Mouse (Mus musculus) bone marrow macrophage, adult 2 months (primary cell): ENCODE measurements around the gene Zmiz2.

Source experiments
- CTCF ChIP-seq: IDR thresholded peaks from 2 replicates; pipeline ENCODE4 v1.5.1; 2012; ENCODE audit warnings: low read depth, mild to moderate bottlenecking, low read length, moderate library complexity
- POLR2A ChIP-seq: IDR thresholded peaks from 2 replicates; pipeline ENCODE4 v1.6.1; 2012; ENCODE audit warnings: mild to moderate bottlenecking, low read depth, low read length, borderline replicate concordance

DNA sequence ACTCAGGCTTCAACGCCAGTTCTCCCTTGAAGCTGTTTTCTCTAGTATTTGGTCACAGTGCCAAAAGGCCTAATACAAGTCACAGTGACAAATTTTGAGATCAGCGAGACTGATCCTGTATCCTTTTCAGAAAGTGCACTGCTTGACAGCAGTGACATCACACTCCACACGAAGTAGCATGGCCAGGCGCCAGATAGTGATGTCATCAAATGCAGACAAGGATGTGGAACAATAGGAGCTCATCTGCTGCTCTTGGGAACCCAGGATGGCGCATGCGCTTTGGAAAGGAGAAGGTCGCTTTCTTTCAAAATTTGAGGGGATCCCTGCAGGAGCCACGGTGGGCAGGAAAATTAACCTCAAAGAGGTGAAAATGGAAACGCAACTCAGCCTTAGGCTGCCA, 16.1 kb upstream of the Zmiz2 start:
- no peak for TF ChIP-seq CTCF
- no peak for TF ChIP-seq POLR2A
